Mouse (Mus musculus) forebrain, postnatal 0 days (tissue): Measurements from ENCODE around the gene Actl6b. TPM values are rescaled to one million over a fixed set of nuclear protein-coding genes. Genes with fewer than 3 reads are reported as not detected.

Experiments used
- ATAC-seq: fragments of 200-750 bp; cut with Nextera tagmentation; 2 replicates; pipeline ENCODE4 v1.8.0; 2017; ENCODE audit warnings: mild to moderate bottlenecking, moderate library complexity
- DNase-seq: peaks from one replicate; pipeline ENCODE4 v3.0.0-alpha.2; 2015
- H3K27ac ChIP-seq: fragments of 300-500 bp; sonication (generic); 2 replicates; pipeline ENCODE4 v1.5.1; 2014; ENCODE audit warnings: low read depth, mild to moderate bottlenecking, antibody characterized with exemption, low read length, moderate library complexity, mixed read lengths
- H3K27me3 ChIP-seq: fragments of 300-500 bp; sonication (generic); 2 replicates; pipeline ENCODE4 v1.6.1; 2014; ENCODE audit warnings: mild to moderate bottlenecking, low read length, mixed read lengths; ENCODE audit not compliant: insufficient read depth
- H3K36me3 ChIP-seq: fragments of 300-500 bp; sonication (generic); 2 replicates; pipeline ENCODE4 v1.6.1; 2014; ENCODE audit warnings: mild to moderate bottlenecking, moderate library complexity; ENCODE audit not compliant: insufficient read depth
- H3K4me1 ChIP-seq: fragments of 300-500 bp; sonication (generic); 2 replicates; pipeline ENCODE4 v1.6.1; 2014; ENCODE audit warnings: antibody characterized with exemption; ENCODE audit not compliant: insufficient read depth
- H3K4me2 ChIP-seq: fragments of 300-500 bp; sonication (generic); 2 replicates; pipeline ENCODE4 v1.6.1; 2014; ENCODE audit warnings: low read depth, mild to moderate bottlenecking, moderate library complexity
- H3K4me3 ChIP-seq: fragments of 300-500 bp; sonication (generic); 2 replicates; pipeline ENCODE4 v1.5.1; 2014; ENCODE audit warnings: low read depth, low read length, mixed read lengths
- H3K9ac ChIP-seq: fragments of 300-500 bp; sonication (generic); 2 replicates; pipeline ENCODE4 v1.6.1; 2014; ENCODE audit warnings: mild to moderate bottlenecking
- H3K9me3 ChIP-seq: fragments of 300-500 bp; sonication (generic); 2 replicates; pipeline ENCODE4 v1.6.1; 2016; ENCODE audit warnings: low read length
- CTCF ChIP-seq: sonication (generic); IDR thresholded peaks from 2 replicates; pipeline ENCODE4 v1.5.1; 2016; ENCODE audit warnings: antibody characterized with exemption, control low read depth, low read depth
- WGBS: fragments of 180-500 bp; shearing (Covaris S2); extraction: QIAGEN DNeasy Blood & Tissue Kit; methylation state at CpG from one replicate; pipeline ENCODE4 v1.1.7; 2014; 5-methylcytosine and 5-hydroxymethylcytosine counted together
- polyA plus RNA-seq: library from polyadenylated mRNA; unstranded; fragments of >200 nt; fragmentation: Nextera tagmentation; extraction: Ambion mirVana; gene quantifications from 2 replicates; pipeline ENCODE4 v1.2.1, GENCODE M21; 2015
- total RNA-seq: library from RNA; depleted of rRNA; stranded (reverse); fragments of >200 nt; gene quantifications from 2 replicates; pipeline ENCODE4 v1.2.3, GENCODE M21; 2014

Actl6b gene
- total and polyA plus RNA-seq, 2 experiments from 2014 or later = 254 to 281 TPM

DNA sequence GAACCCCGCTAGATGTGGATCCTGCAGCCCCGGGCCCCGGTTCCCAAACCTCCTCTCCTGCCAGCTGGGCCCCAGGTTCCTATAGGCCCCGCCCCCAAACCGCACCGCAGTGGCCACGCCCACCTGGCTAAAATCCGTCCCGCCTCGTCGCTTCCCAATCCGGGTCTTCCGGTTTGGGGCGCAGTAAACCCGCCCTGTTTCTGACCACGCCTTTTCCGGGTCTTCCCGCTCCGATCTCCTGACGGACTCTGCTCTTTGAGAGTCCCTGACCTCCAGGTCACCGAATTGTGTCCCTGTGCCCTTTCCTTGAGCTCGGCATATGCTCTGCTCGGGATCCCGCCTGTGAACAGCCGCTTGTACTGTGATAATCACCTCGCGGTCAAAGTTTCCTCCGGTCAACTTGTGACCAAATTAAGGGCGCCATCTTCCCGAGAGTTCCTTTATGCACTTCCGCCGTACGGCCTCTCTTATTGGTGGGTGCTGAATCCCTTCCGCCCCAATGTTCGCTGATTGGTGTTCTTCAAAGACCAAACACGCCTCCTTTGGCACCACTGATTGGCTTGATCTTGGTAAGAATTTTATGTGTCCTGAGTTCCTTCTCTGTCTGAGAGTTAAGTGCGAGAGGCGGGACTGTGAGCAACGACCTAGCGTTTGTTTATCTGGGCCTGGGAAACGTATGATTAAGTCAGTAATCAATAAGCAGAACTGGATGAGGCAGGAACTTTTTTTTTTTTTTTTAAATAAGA is 47.5 kb downstream of the Actl6b start, which contains the start of gene Mospd3:
Gene Mospd3, minus strand, starts transcription at position 440 of the 746 bp plus-strand sequence.
- ATAC-seq = peak; percentile 98
- peak within 1 kb of the TSS; percentile 98 for H3K4me2 ChIP-seq
- H3K9me3 ChIP-seq = no peaks in the 10 kb centered on the region
- H3K4me3 ChIP-seq = peak within 1 kb of the TSS; percentile 74
- H3K36me3 ChIP-seq = no peaks in the 10 kb centered on the region
- no peak for TF ChIP-seq CTCF
- no peaks in the 10 kb centered on the region for H3K27me3 ChIP-seq
- 1% methylated on average over 41 of the region's 41 CpGs for WGBS
- peaks cover 16% of the 10 kb centered on the region for H3K4me1 ChIP-seq
- peak within 1 kb of the TSS; percentile 87 for H3K9ac ChIP-seq
- peak within 1 kb of the TSS; percentile 75 for H3K27ac ChIP-seq
- peak; percentile 98 for DNase-seq

DNA sequence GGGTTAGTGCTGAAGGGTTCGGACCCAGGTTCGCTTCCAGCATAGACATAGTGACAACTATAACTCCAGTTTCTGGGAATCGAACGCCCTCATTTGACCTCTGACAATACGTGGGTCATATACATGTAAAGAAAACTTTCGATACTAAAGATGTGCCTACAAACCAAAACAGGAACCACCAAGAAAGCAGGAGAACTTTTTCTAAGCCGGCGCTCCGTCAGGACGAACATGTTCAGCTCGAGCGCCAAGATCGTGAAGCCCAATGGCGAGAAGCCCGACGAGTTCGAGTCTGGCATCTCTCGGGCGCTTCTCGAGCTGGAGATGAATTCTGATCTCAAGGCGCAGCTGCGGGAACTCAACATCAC is 48.0 kb downstream of the Actl6b start:
- WGBS = under 1% methylated on average over 22 of the region's 22 CpGs
- H3K9me3 ChIP-seq = no peaks in the 10 kb centered on the region
- H3K9ac ChIP-seq = peak overlapping the region; percentile 87; the same call in 1 of the 2 replicates
- H3K27me3 ChIP-seq = no peaks in the 10 kb centered on the region
- no peak for TF ChIP-seq CTCF
- H3K27ac ChIP-seq = no peak overlapping the region
- no peaks in the 10 kb centered on the region for H3K36me3 ChIP-seq
- DNase-seq = no peak
- peak overlapping the region; percentile 98 for H3K4me2 ChIP-seq
- ATAC-seq = no peak
- peak overlapping the region; percentile 74 for H3K4me3 ChIP-seq
- H3K4me1 ChIP-seq = peaks cover 16% of the 10 kb centered on the region

DNA sequence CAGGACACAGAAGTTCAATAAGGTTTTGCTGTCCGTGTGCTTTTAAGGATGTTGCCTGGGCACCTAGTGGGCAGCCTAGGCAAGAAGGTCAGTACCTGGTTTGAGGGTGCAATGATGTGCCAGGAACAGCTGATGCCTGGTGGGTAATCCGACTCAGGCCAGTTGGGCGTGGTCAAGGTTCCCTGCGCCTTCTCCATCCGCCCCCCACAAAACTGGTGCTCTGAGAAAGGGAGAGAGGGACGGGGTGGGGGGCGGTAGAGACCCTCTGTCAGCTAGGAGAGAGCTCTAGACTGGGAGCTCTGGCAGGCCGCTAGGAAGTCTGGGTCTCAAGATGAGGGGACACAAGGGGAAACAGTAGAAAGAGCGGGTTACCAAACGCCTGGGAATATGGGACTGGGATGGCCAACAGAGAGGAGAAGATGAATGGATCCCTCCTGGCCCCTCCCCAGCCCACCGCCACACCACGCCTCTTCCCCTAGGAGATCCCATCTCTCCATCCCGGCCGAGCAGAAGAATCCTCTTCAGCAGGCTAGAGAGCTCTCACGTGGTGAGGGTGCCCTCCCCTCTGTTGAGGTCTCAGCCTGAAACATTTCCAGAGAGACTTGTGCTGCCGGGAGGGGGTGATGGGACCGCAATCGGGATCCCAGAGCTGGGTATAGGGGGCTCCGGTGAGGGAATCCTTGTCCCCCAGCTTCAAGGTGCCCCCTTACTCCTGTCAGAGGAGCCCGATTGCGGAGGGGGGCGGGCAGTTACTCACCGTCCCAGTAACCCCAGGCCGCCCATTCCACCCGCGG is 54.7 kb downstream of the Actl6b start:
- Histone ChIP-seq H3K4me1 (no peaks in the 10 kb centered on the region), H3K4me3 (no peak overlapping the region), H3K9ac (no peak overlapping the region), H3K36me3 (no peaks in the 10 kb centered on the region), H3K4me2 (peak overlapping the region; percentile 31; the same call in 1 of the 2 replicates), H3K9me3 (no peaks in the 10 kb centered on the region), H3K27me3 (peaks cover 6% of the 10 kb centered on the region; the same call in 1 of the 2 replicates), H3K27ac (no peak overlapping the region)
- DNase-seq (no peak), ATAC-seq (no peak)
- 20% methylated on average over 26 of the region's 26 CpGs for WGBS
- TF ChIP-seq CTCF = no peak

DNA sequence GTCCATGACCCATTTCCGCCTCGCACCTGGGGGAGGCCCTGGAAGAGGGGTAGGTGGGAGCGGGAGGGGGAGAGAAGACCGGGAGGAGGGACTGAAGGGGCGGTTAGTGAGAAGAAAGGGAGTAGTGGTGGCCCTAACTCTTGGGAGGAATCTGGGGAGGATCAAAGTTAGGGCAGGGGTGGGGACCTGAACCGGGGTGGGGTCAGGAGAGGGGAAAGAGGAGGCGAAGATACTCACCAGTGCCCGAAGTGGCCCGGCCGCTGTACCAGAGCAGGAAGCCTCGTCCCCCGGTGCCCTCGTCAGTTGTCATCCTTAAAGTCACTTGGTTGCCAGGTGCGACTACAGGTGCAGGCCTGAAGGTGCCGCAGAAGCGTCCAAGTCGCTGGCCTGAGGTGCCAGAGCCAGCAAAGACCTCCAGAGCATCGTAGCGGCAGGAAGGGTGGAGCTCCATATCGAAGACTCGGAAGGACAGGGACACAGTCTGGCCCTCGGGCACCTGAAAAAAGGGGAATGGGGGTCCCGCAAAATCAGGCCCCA is 55.4 kb downstream of the Actl6b start:
- Histone ChIP-seq H3K9ac (no peak overlapping the region), H3K27ac (no peak overlapping the region), H3K9me3 (no peaks in the 10 kb centered on the region), H3K27me3 (peaks cover 6% of the 10 kb centered on the region; the same call in 1 of the 2 replicates), H3K4me2 (peak overlapping the region; percentile 31; the same call in 1 of the 2 replicates), H3K4me1 (no peaks in the 10 kb centered on the region), H3K36me3 (no peaks in the 10 kb centered on the region), H3K4me3 (no peak overlapping the region)
- DNase-seq = no peak
- WGBS = 21% methylated on average over 23 of the region's 23 CpGs
- ATAC-seq = no peak
- no peak for TF ChIP-seq CTCF

GRCm38 (mm10) chr5:137609292-137609691 is 56.0 kb downstream of the Actl6b start:
- no peak for ATAC-seq
- Histone ChIP-seq H3K4me2 (no peak overlapping the region), H3K36me3 (no peaks in the 10 kb centered on the region), H3K4me1 (no peaks in the 10 kb centered on the region), H3K9me3 (no peaks in the 10 kb centered on the region), H3K27ac (no peak overlapping the region), H3K27me3 (peaks cover 6% of the 10 kb centered on the region; the same call in 1 of the 2 replicates), H3K9ac (no peak overlapping the region), H3K4me3 (no peak overlapping the region)
- no peak for TF ChIP-seq CTCF
- DNase-seq = no peak
- WGBS = 63% methylated on average over 3 of the region's 3 CpGs

- no peak overlapping the region for H3K9ac ChIP-seq
- peaks cover 6% of the 10 kb centered on the region; the same call in 1 of the 2 replicates for H3K27me3 ChIP-seq
- H3K36me3 ChIP-seq = no peaks in the 10 kb centered on the region
- H3K4me1 ChIP-seq = no peaks in the 10 kb centered on the region
- DNase-seq (no peak), ATAC-seq (no peak)
- WGBS = 79% methylated on average over 4 of the region's 4 CpGs
- H3K4me2 ChIP-seq = no peak overlapping the region
- no peak overlapping the region for H3K4me3 ChIP-seq
- no peaks in the 10 kb centered on the region for H3K9me3 ChIP-seq
- H3K27ac ChIP-seq = no peak overlapping the region
- TF ChIP-seq CTCF = no peak
Measured at GRCm38 (mm10) chr5:137610056-137610455, 56.7 kb downstream of the Actl6b start.
